Mouse (Mus musculus): ENCODE data around the gene Gm42906.

The Gm42906 gene

DNA sequence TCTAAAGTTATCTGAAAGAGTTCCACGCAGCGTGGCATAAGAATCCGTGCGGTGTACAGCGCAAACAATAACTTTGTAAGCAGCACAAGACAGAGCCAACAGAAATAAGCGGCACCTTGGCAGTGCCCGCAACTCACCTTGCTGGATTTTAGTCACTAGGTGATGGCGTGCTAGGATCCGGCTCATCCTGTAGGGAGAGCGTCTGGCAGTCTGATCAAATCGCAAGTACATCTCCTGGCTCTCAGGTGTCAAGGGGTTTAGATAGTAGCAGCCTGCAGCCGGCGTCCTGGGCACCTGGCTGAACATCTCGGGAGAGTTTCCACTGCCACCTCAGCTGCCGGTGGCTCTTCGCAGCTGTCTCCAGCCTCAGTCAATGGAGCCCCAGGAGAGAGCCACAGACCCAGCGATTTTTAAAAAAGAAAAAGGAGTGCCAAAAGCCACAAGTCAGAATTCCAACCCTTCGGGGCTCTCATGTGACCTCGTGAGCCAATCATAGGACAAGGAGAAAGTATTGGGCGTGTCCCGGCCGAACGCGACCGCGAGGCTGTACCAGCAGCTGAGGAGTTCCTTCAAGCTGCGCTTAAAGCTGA is 238.1 kb downstream of the Gm42906 start:
- DNase-seq (ENCODE audit: low read depth, low spot score) = peak; percentile 14

DNA sequence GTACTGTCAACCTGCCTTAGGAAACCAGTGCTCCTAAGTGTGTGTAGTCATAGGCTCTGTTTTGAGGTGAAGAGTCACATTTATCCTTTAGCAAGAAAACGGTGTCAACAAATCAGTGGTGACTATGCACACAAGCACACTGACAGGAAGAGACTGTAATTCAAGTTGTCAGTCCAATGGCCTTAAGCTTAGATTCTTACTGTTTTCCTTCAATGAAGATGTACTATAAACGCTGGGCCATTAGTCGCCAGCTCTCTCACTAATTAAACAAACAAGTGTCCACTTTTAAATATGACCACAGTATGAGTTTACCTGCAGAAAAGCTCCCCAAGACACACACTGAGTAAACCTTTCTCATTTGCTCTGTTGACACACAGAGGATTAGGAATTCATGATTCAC is 238.6 kb downstream of the Gm42906 start:
- no peak for DNase-seq (ENCODE audit: low read depth, low spot score)

DNA sequence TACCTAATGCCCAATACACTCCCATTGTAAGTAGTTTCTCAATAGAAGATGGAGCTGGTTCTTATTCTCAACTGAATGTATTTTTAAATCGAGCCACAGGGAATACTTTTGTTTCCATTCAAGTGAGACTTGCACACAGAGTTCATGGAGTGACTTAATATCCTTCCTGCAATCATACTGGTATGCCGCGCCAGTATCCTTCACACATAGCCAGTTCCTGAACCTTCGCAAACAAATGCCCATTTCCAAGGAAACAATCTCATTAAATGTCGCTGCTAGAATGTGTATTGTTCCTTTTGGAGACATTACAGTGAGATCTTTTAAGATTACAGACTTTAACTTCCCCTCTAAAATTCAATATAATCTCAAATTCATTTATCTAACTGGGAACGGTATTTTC is 239.3 kb downstream of the Gm42906 start:
- no peak for DNase-seq (ENCODE audit: low read depth, low spot score)

DNA sequence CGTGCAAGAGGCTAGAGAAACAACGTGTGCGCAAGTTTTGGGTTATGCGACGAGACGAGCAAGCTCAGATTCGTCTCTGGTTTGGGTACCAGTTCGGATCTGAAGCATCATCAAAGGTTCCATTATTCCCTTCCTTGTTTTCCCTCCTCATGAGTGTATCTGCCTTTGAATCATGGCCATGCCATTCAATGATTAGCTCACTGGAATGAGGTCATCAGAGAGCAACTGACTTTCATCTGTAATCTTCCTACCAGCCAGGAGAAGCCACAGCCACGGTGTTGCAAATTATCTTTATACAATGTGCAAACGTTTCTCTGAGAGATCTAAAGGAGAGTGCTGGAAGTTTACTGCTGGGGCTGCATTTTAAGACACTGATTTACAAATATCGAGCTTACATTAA is 240.6 kb downstream of the Gm42906 start:
- no peak for DNase-seq (ENCODE audit: low read depth, low spot score)

DNA sequence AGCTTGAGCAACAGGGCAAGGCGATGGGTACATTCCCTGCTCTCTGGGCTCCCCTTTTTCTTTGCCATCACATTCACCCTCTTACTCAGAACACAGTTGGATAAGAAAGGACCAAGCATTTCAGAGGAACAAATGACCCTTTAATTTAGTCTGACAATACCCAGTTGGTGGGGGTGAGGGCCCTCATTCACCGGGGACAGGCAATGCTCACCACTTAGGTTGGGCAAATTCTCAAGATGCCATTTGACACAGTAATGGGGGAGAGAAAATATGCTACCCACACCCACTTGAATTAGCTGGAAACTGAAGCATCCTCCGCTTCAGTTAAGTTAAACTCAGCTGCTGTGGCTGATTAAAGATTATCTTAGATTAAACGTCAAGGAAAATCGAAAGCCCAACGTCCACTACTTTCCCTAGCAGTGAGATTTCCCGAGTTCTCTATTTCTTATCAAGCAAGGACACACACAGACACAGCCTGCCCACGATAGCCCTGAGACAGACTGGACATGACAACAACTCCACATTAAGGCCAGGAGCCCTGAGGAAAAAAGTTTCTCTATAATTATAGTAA is 242.6 kb downstream of the Gm42906 start:
- DNase-seq (ENCODE audit: low read depth, low spot score) = no peak

DNA sequence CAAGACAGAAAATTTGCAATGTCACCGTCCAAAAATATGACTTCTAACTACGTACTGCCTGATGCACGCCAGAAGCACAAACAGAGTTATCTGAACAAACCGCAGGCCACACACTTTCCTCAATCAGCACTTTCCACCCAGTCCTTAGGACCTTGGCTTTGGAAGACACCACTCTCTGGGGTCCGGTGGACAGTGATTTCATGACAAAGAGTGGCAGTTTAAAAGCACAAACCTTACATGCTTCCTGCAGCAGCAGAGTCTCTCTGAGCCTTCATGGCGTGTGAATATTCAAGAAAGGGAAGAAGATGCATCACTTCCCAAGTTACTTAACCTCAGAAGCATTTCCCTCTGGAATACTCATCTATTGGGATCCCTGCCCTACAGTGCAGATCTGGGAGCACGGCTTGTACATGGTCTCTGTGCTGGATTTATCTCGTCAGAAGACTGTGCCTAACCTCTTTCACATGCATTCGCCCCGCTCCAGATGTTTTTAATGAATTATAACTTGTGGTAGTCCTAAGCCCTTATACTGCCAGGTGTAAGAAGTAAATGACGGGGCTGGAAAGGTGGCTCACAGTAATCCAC is 244.2 kb downstream of the Gm42906 start:
- no peak for DNase-seq (ENCODE audit: low read depth, low spot score)

DNA sequence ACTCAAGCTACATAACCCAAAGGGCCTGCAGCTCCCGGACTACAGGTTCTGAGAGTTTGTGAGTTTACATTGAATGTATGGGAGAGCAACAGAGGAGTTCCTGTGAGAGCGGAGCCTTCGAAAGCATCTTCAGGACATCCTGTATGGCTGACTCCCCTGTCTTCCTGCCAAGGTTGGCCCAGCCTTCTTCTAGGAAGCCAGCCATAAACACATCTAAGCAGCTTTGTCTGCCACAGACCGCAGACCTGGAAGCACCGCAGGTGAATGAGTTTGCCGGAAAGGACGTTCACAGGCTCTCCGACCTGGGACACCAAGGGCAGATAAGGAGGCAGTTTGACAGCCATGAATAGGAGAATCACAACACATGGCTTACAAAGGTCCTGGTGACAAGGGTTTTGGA is 246.7 kb downstream of the Gm42906 start:
- no peak for DNase-seq (ENCODE audit: low read depth, low spot score)

DNA sequence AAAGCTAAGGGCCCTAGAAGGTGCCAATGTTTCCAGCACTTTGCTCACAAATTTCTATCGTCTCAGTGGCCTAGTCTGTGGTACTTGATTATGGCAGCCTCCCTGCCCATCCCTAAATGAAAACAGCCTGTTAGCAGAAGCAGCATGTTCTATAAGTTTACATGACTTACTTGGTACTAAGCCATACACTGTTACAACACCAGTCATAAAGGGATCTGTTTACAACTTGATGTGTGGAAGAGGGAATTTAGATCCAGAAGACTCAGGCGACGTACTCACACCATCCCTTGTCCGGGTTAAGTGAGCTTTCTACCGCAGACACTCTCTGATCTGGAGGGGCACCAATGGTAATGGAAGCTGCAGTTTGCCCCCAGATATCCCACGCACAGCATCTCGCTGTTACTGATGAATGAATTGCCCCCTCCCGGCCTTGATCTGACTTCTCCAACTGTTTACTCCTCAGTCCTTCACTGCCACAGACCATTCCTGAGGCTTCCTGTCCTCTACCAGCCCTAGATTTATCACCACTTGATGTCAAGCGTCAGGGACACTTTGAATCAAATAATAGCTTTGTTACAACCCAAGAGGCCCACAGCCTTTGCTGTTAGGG is 247.7 kb downstream of the Gm42906 start:
- DNase-seq (ENCODE audit: low read depth, low spot score) = no peak

DNA sequence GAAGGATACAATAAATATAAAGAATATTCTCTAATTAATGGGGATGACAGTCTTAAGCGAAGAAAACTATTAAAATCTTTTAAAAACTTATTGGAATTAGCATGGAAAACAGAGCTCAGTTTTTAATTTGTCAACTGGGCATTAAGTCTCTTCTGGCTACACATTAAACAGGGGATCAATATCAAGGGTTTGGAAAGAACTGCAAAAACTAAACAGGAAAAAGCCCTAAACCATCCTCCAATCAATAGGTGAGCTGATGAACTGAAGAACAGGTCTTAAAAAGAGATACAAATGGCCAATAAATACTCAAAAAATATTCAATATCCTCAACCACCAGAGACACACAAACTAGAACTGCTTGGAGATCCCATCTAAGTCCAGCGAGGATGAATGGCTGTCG is 250.8 kb downstream of the Gm42906 start:
- no peak for DNase-seq (ENCODE audit: low read depth, low spot score)

DNA sequence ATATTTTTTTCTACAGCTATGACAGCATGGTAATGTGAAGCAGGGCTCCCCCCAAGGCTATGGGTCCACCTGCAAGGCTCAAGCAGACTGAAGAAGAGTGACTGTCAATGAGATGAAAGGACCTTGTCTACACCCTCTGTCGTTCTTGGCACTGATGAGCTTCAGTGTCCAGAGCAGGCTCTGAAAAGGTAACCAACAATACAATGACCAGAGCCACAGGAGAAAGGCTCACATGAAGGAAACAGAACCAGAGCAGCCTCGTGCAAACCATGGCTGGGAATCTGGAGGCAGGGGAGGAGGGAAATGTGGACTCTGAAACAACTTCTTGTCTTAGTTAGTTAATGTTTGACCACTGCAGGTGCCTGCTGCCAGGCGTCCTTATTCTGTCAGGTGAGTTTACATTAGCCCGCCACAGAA is 252.1 kb downstream of the Gm42906 start:
- no peak for DNase-seq (ENCODE audit: low read depth, low spot score)

DNA sequence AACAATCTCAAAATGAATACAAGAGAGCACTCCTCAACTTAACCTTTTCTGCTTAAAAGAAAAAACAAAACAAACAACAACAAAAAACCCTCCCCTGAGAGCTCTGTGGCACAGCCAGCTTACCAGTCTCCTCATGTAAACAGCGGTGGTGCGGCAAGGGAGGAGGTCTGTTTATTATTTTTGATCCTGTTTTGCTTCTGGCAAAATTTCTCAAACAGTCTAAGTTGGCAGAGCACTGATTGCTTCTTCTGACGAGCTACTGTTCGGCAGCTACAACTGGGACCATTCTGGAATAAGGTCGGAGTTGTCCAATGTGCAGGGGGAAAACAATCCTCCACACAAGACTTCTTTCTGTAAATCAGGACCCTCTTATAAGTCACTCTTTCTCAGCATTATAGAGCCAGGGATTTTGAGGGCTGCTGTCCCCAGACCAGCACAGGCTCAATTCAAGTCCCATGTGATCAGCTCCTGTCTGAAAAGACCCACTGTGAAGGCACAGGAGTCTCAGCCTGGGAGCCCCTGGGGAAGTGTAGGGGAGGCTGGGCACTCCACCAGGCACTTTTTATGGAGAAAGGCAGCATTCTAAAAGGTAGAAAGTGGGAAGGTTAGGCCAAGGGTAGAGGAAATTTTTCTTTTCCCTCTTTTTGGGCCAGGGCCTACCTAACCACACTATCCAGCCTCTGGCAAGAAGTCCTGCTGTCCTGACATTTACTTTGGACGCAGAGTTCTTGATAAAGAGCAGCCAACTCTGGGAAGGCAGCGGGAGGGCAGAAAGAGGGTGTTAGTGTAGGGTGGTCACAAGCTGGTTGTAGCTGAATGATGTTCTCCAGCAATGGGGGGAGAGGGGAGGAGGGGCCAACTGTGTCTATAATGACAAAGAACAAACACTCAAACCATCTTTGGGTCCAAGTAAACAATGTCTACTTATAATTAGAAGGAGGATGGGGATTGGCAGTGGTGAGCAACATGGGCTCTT is 253.2 kb downstream of the Gm42906 start:
- DNase-seq (ENCODE audit: low read depth, low spot score) = no peak

DNA sequence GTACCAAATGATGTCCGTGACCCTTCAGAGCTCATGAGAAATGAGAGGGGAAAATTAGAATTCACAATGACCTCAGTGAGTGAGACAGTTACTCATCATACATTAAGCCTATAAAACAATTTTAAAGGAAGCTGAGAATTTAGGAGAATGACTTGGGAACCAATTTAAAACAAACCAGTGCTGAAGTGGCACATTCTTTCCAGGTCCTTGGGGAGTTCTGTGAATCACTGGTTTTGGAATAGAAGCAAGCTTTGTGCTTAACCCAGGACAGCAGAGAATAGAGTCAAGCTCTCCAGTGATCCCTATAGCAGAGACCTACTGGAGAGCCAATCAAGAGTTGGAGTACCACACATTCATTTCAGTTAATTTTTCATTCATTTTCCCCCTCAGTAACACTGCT is 254.2 kb downstream of the Gm42906 start:
- no peak for DNase-seq (ENCODE audit: low read depth, low spot score)

DNA sequence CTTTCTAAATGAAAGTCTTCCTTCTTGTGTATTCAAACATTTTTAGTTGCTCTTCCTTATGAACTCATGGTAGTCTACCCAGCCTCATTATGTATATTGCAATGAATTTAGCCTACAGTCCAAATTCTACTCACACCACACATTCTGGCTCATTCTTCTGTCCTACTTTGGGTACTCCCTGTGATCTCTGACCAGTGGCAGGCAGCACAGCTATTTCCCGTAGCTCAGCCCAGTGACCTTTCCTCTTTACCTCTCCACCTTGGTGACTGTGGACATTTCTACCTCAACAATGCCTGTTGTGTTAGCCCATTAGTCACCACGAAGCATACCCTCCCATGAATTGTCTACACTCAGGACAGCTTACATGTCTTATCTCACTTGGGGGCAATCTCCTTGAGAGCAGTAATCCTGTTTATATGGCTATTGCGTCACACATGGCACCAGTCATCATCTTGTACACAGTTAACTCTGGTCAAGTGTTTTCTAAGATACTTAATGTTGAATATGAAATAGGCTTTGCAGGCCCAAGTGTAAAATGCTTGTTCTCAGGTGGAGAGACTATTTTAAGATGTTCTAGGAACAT is 257.7 kb downstream of the Gm42906 start:
- DNase-seq (ENCODE audit: low read depth, low spot score) = no peak

DNA sequence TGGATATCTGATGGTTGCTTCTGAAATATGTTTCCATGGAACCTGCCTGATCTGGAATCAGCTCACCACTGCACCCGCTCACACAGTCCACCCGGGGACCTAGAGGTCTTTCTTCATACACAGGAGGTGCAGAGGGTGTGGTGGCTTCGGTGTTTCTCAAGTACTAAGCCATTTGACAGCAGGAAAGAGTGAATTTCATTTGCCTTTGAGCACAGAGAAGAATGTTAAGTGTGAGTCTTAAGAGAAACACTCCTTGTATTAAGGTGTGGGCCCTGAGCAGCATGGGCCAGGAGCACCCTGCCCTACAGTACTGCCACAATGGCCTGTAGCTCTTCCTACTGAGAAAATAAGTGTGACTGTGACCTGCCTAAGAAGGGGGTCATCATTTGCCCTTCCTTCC is 259.8 kb downstream of the Gm42906 start:
- no peak for DNase-seq (ENCODE audit: low read depth, low spot score)

DNA sequence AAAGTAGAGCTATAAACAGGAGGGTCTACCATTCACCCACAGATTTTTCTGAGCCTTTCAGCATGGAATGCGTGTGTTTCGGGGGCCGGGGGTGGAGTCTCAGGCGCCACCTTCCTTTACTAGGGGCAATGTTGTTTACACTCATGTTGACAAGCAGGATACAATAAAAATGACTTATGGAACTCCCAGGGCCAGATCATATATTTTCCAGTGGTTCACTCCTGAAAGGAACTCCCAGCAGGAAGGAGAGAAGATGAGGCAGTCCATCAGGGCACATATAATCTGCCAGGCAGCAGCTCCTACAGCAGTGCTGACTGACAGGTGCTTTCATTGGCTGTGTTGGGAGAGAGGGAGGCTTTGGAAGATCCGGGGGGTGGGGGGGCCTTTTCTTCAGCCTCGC is 260.3 kb downstream of the Gm42906 start:
- no peak for DNase-seq (ENCODE audit: low read depth, low spot score)

DNA sequence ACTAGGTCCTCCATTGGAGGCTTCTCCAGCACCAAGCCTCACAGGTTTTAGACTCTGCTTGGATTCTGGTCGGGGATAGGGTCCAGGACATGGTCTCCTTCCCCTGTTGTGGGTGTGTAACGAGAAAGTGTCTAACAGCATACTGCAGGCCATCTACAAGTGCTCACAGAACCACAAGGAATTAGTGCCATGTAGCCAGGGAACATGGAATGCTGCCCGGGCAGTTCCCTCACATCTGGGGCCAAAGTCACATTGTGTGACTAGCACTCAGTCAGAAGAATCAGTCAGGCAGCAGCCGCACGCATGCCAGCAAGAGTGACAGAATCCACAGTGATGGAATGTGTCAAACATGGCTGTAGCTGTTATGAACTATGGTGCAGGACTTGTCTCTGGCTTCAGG is 261.7 kb downstream of the Gm42906 start:
- DNase-seq (ENCODE audit: low read depth, low spot score) = no peak

DNA sequence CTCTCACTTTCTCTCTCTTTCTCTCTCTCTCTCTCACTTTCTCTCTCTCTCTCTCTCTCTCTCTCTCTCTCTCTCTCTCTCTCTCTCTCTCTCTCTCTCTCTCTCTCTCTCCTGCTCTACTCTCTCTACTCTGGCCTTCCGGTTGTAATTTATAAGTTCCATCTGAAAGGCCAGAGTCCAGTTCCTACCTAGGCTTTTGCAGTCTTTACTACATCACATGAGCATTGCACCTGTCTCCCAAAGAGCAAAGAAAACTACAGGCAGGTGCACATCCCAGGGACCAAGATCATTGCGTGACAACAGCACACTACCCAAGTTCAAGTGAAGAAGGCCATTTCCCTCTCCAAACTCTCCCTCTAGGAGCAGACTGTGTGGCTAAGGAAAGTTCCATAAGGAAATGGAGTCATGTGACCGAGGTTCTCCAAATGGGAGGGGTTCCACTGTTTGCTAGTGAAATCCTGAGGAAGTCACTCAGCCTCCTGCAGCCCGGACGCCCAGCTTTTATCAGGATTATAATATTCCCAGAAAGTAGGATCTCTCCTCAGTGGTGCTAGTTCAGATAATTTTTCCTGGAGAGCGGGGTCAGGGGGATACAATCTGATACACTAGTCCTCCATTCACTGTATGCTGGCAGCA is 262.5 kb downstream of the Gm42906 start:
- no peak for DNase-seq (ENCODE audit: low read depth, low spot score)

DNA sequence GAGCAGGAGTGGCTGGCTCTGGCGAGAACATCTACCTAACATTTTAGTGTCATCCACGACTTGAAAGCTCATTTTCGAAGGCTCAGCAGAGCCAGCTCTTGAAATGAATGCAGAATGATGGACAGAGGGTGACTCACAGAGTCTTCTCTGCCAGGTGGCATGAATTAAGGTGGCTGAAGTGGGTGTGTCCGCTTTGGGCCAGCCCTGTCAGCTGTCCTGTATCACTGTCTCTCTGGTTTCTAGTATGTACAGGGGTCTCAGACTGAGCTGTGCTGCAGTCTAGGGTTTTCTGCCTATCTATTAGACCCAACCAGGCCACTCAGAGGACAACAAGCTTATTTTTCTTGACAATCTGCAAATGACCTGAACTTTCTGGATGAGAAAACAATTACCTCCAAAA is 263.1 kb downstream of the Gm42906 start:
- DNase-seq (ENCODE audit: low read depth, low spot score) = no peak

DNA sequence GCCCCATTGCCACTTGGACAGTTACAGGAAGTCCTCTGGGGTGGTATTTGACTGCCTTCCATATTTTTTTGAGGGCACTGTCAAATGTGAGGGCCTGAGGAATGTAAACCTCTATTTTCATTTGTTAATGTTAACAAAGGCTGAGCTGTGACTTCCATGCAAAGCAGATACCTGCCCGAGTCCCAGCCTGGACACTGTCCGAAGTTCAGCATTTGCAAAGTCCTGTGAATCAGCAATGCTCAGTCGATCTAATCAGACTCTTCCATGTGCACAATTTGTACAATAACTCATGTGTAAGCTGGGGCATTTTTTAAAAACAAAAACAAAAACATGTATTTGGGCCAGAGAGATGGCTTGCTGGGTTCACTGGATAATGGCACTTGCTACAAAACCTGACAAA is 265.3 kb downstream of the Gm42906 start:
- DNase-seq (ENCODE audit: low read depth, low spot score) = no peak

DNA sequence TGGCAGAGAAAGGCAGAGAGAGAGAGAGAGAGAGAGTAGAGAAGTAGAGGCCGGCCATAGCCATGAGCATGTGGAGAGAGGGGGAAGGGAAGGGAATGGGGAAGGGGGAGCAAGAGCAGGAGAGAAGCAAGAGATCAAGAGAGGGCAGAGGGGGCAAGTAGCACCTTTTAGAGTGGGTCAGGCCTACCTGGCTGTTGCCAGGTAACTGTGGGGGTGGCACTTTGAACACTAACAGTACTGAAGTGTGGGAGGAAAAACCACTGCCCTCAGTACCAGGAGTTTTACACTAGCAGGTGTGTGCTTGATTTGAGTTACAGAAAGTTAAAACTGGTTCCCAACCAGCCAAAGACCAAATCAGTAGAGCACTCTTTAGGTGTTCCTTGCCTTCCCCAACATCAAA is 272.7 kb downstream of the Gm42906 start:
- DNase-seq (ENCODE audit: low read depth, low spot score) = no peak

DNA sequence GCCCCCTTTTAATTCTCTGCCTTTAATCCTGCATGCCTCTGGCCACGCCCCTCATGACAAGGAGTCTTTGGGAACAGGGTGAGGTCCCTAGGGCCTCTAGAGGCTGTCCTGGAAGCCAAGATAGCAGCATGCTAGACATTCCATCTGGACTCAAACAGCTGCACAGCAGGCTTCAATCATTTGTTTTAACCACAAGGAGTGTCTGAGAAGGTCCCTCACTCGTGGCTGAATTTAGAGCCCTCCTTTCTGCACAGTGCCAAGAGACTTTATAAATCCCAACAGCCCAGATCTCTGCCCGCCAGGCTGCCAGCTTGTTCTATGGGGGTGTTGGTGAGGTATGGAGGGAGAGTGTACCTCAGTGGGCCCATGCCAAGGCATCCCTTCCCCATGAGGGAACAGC is 273.2 kb downstream of the Gm42906 start:
- DNase-seq (ENCODE audit: low read depth, low spot score) = no peak

All from CD4-positive helper T cell, adult 2 months (primary cell).